Mouse (Mus musculus) MEL (cell line): ENCODE results near the gene Pdzd2.

ENCODE experiments used
- BHLHE40 ChIP-seq: IDR thresholded peaks from 2 replicates; pipeline ENCODE4 v1.6.1; 2012; ENCODE audit warnings: low read depth, mild to moderate bottlenecking, inconsistent platforms, low read length, improper control_type of control experiment, borderline replicate concordance
- CTCF ChIP-seq, 3 experiments: IDR thresholded peaks in 2 of 3; conservative IDR thresholded peaks in 1 of 3; 2 replicates each; pipeline ENCODE4 v1.5.1; 2011 to 2012; ENCODE audit warnings: low read length in 3 of 3, low read depth in 2 of 3, mild to moderate bottlenecking in 2 of 3, improper control_type of control experiment in 1 of 3, inconsistent platforms in 1 of 3, mixed read lengths in 1 of 3, moderate library complexity in 1 of 3; ENCODE audit not compliant: control insufficient read depth in 1 of 3, insufficient read depth in 1 of 3, poor library complexity in 1 of 3, severe bottlenecking in 1 of 3
- ETS1 ChIP-seq: IDR thresholded peaks from 2 replicates; pipeline ENCODE4 v1.6.1; 2012; ENCODE audit warnings: low read depth, mild to moderate bottlenecking, inconsistent platforms, low read length, improper control_type of control experiment, moderate library complexity
- GABPA ChIP-seq: IDR thresholded peaks from 2 replicates; pipeline ENCODE4 v1.6.1; 2012; ENCODE audit warnings: low read depth, mild to moderate bottlenecking, inconsistent platforms, low read length, improper control_type of control experiment, moderate library complexity
- GATA1 ChIP-seq: IDR thresholded peaks from 2 replicates; pipeline ENCODE4 v1.6.1; 2011; ENCODE audit warnings: low read depth, low read length, improper control_type of control experiment
- MAX ChIP-seq: IDR thresholded peaks from 2 replicates; pipeline ENCODE4 v1.6.1; 2011; ENCODE audit warnings: low read length, improper control_type of control experiment
- MEF2A ChIP-seq: IDR thresholded peaks from 2 replicates; pipeline ENCODE4 v1.6.1; 2014; ENCODE audit warnings: low read depth, mild to moderate bottlenecking, inconsistent platforms, low read length, improper control_type of control experiment; ENCODE audit not compliant: poor library complexity, insufficient replicate concordance, severe bottlenecking; ENCODE audit errors: extremely low read depth
- POLR2A ChIP-seq, 2 experiments: IDR thresholded peaks; 2 replicates each; pipeline ENCODE4 v1.6.1; 2011 to 2012; ENCODE audit warnings: low read length in 2 of 2, mild to moderate bottlenecking in 2 of 2, control low read depth in 1 of 2, improper control_type of control experiment in 1 of 2, low read depth in 1 of 2, moderate library complexity in 1 of 2; ENCODE audit not compliant: control insufficient read depth in 1 of 2, insufficient read depth in 1 of 2, poor library complexity in 1 of 2
- RCOR1 ChIP-seq: IDR thresholded peaks from 2 replicates; pipeline ENCODE4 v1.6.1; 2012; ENCODE audit warnings: low read depth, mild to moderate bottlenecking, inconsistent platforms, low read length, improper control_type of control experiment
- TAL1 ChIP-seq: IDR thresholded peaks from 2 replicates; pipeline ENCODE4 v1.6.1; 2012; ENCODE audit warnings: mild to moderate bottlenecking, inconsistent platforms, low read length, moderate library complexity, mixed read lengths
- TCF12 ChIP-seq: IDR thresholded peaks from 2 replicates; pipeline ENCODE4 v1.6.1; 2014; ENCODE audit warnings: low read depth, mild to moderate bottlenecking, inconsistent platforms, low read length, improper control_type of control experiment, moderate library complexity
- USF1 ChIP-seq: IDR thresholded peaks from 2 replicates; pipeline ENCODE4 v1.6.1; 2014; ENCODE audit warnings: low read depth, mild to moderate bottlenecking, inconsistent platforms, low read length, improper control_type of control experiment, moderate library complexity
- ZC3H11A ChIP-seq: IDR thresholded peaks from 2 replicates; pipeline ENCODE4 v1.6.1; 2012; ENCODE audit warnings: low read depth, mild to moderate bottlenecking, inconsistent platforms, low read length, improper control_type of control experiment
- ZKSCAN1 ChIP-seq: IDR thresholded peaks from 2 replicates; pipeline ENCODE4 v1.6.1; 2012; ENCODE audit warnings: low read depth, mild to moderate bottlenecking, inconsistent platforms, low read length, improper control_type of control experiment, moderate library complexity

DNA sequence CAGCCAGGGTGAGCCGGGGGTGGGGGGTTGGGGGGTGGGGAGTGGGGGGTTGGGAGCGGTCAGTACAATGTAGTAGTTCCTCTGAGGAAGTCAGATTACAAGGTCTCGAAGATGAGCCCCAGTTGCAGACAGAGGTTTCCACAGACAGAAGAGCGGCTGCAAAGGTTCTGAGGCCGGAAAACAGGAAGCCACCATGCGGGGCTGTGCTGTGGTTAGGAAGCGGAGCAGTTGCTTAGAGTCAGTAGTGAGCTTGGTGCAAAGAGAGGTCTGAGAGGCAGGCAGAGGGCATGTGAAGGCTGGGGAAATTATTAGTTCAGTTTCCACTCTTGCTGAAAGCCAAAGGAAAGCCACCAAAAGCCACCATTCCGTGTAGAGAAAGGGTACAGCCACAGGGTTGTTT is 303.8 kb downstream of the Pdzd2 start:
- TF ChIP-seq POLR2A (IDR thresholded peaks at IDR 0.05; ENCODE audit: control insufficient read depth in 1 of 2, insufficient read depth in 1 of 2, low read depth in 1 of 2, low read length in 2 of 2, poor library complexity in 1 of 2) = no peak
- no peak for TF ChIP-seq CTCF (IDR thresholded peaks at IDR 0.05 in 2 of 3, conservative IDR thresholded peaks at IDR 0.05 in 1 of 3; ENCODE audit: control insufficient read depth in 1 of 3, insufficient read depth in 1 of 3, low read depth in 2 of 3, low read length in 3 of 3, poor library complexity in 1 of 3, severe bottlenecking in 1 of 3)
- TF ChIP-seq USF1 = no peak
- TF ChIP-seq MAX = no peak
- no peak for TF ChIP-seq ETS1
- no peak for TF ChIP-seq TAL1
- TF ChIP-seq RCOR1 = no peak
- no peak for TF ChIP-seq BHLHE40
- TF ChIP-seq GATA1 = no peak
- no peak for TF ChIP-seq MEF2A
- TF ChIP-seq ZKSCAN1 = no peak
- TF ChIP-seq ZC3H11A = no peak
- no peak for TF ChIP-seq GABPA
- TF ChIP-seq TCF12 = no peak
